Mouse (Mus musculus) CH12.LX (cell line): ENCODE measurements around the gene Xrcc6. TPM values are rescaled to one million over a fixed set of nuclear protein-coding genes. Genes with fewer than 3 reads are reported as not detected.

Source experiments
- DNase-seq: peaks from one replicate; pipeline ENCODE4 v3.0.0-alpha.2; 2013; ENCODE audit errors: extremely low read depth
- H3K27ac ChIP-seq: 2 replicates; pipeline ENCODE4 v1.5.1; 2012; ENCODE audit warnings: low read depth, mild to moderate bottlenecking, control low read depth, moderate library complexity; ENCODE audit not compliant: insufficient read depth
- H3K27me3 ChIP-seq: replicated peaks from 2 replicates; pipeline ENCODE3; 2012; ENCODE audit warnings: inconsistent platforms
- H3K36me3 ChIP-seq, 2 experiments: replicated peaks in 1 of 2; 2 replicates each; pipeline versions ENCODE3 to v1.6.1; 2012; ENCODE audit warnings: inconsistent platforms in 1 of 2, low read length in 1 of 2, mild to moderate bottlenecking in 1 of 2, mixed read lengths in 1 of 2, moderate library complexity in 1 of 2; ENCODE audit not compliant: control insufficient read depth in 1 of 2, insufficient read depth in 1 of 2
- H3K4me1 ChIP-seq, 2 experiments: 2 replicates each; pipeline ENCODE4 v1.6.1; 2012; ENCODE audit warnings: inconsistent platforms in 1 of 2, moderate library complexity in 1 of 2; ENCODE audit not compliant: insufficient read depth in 2 of 2, control insufficient read depth in 1 of 2
- H3K4me2 ChIP-seq: 2 replicates; pipeline ENCODE4 v1.6.1; 2012; ENCODE audit warnings: low read depth, mild to moderate bottlenecking, control low read depth; ENCODE audit not compliant: poor library complexity, insufficient read depth, severe bottlenecking
- H3K4me3 ChIP-seq, 3 experiments: fragments of 150-350 bp in 1 of 3; sonication (generic) in 1 of 3; replicated peaks in 1 of 3; 2 replicates each; pipeline versions ENCODE3 to v1.5.1; 2011 to 2012; ENCODE audit warnings: low read depth in 2 of 3, low read length in 2 of 3, mild to moderate bottlenecking in 2 of 3, moderate library complexity in 2 of 3, control low read depth in 1 of 3, improper control_type of control experiment in 1 of 3, inconsistent platforms in 1 of 3, mixed read lengths in 1 of 3; ENCODE audit not compliant: poor library complexity in 1 of 3
- H3K79me2 ChIP-seq: replicated peaks from 2 replicates; pipeline ENCODE4 v1.6.1; 2012; ENCODE audit warnings: mild to moderate bottlenecking, moderate library complexity; ENCODE audit not compliant: control insufficient read depth, poor library complexity, insufficient read depth, severe bottlenecking; ENCODE audit errors: extremely low read depth
- H3K9ac ChIP-seq: 2 replicates; pipeline ENCODE4 v1.6.1; 2012; ENCODE audit warnings: low read depth, mild to moderate bottlenecking, control low read depth, moderate library complexity; ENCODE audit not compliant: insufficient read depth
- H3K9me3 ChIP-seq: replicated peaks from 2 replicates; pipeline ENCODE3; 2012; ENCODE audit warnings: low read length, inconsistent platforms, mixed read lengths
- CHD2 ChIP-seq: IDR thresholded peaks from 2 replicates; pipeline ENCODE4 v1.6.1; 2011; ENCODE audit warnings: low read length, improper control_type of control experiment
- CTCF ChIP-seq, 2 experiments: IDR thresholded peaks in 1 of 2; conservative IDR thresholded peaks in 1 of 2; 2 replicates each; pipeline ENCODE4 v1.5.1; 2011 to 2012; ENCODE audit warnings: low read depth in 2 of 2, low read length in 2 of 2, improper control_type of control experiment in 1 of 2, inconsistent platforms in 1 of 2, mild to moderate bottlenecking in 1 of 2, moderate library complexity in 1 of 2
- E2F4 ChIP-seq: IDR thresholded peaks from 2 replicates; pipeline ENCODE4 v1.6.1; 2011; ENCODE audit warnings: low read depth, low read length, improper control_type of control experiment; ENCODE audit not compliant: insufficient replicate concordance
- ELF1 ChIP-seq: IDR thresholded peaks from 2 replicates; pipeline ENCODE4 v1.6.1; 2014; ENCODE audit warnings: low read depth, mild to moderate bottlenecking, inconsistent platforms, low read length, improper control_type of control experiment
- ETS1 ChIP-seq: conservative IDR thresholded peaks from 2 replicates; pipeline ENCODE4 v1.6.1; 2012; ENCODE audit warnings: low read depth, mild to moderate bottlenecking, inconsistent platforms, low read length, improper control_type of control experiment, moderate library complexity
- HCFC1 ChIP-seq: IDR thresholded peaks from 2 replicates; pipeline ENCODE4 v1.6.1; 2012; ENCODE audit warnings: low read depth, mild to moderate bottlenecking, inconsistent platforms, low read length, improper control_type of control experiment
- IRF4 ChIP-seq: IDR thresholded peaks from 2 replicates; pipeline ENCODE4 v1.6.1; 2014; ENCODE audit warnings: low read depth, mild to moderate bottlenecking, inconsistent platforms, low read length, improper control_type of control experiment
- JUN ChIP-seq: IDR thresholded peaks from 2 replicates; pipeline ENCODE4 v1.6.1; 2011; ENCODE audit warnings: low read depth, mild to moderate bottlenecking, low read length, improper control_type of control experiment, moderate library complexity; ENCODE audit not compliant: insufficient read depth
- MAFK ChIP-seq: IDR thresholded peaks from 2 replicates; pipeline ENCODE4 v1.6.1; 2011; ENCODE audit warnings: low read length, improper control_type of control experiment; ENCODE audit not compliant: insufficient replicate concordance
- MAX ChIP-seq: IDR thresholded peaks from 2 replicates; pipeline ENCODE4 v1.6.1; 2011; ENCODE audit warnings: low read length, improper control_type of control experiment
- NELFE ChIP-seq: IDR thresholded peaks from 2 replicates; pipeline ENCODE4 v1.6.1; 2011; ENCODE audit warnings: low read depth, low read length, improper control_type of control experiment
- POLR2A ChIP-seq: IDR thresholded peaks from 2 replicates; pipeline ENCODE4 v1.6.1; 2011; ENCODE audit warnings: low read depth, mild to moderate bottlenecking, improper control_type of control experiment, low read length
- POLR2AphosphoS2 ChIP-seq: IDR thresholded peaks from 2 replicates; pipeline ENCODE4 v1.6.1; 2011; ENCODE audit warnings: low read depth, low read length, improper control_type of control experiment
- RAD21 ChIP-seq: IDR thresholded peaks from 2 replicates; pipeline ENCODE4 v1.6.1; 2011; ENCODE audit warnings: low read depth, mild to moderate bottlenecking, low read length, improper control_type of control experiment, moderate library complexity
- SIN3A ChIP-seq: IDR thresholded peaks from 2 replicates; pipeline ENCODE4 v1.6.1; 2012; ENCODE audit warnings: low read length, improper control_type of control experiment, inconsistent platforms
- TBP ChIP-seq: conservative IDR thresholded peaks from 2 replicates; pipeline ENCODE4 v1.6.1; 2011; ENCODE audit warnings: low read depth, low read length, improper control_type of control experiment
- TCF12 ChIP-seq: IDR thresholded peaks from 2 replicates; pipeline ENCODE4 v1.6.1; 2014; ENCODE audit warnings: low read depth, mild to moderate bottlenecking, inconsistent platforms, low read length, improper control_type of control experiment
- UBTF ChIP-seq: IDR thresholded peaks from 2 replicates; pipeline ENCODE4 v1.6.1; 2012; ENCODE audit warnings: low read depth, mild to moderate bottlenecking, inconsistent platforms, low read length, improper control_type of control experiment, moderate library complexity
- USF1 ChIP-seq: IDR thresholded peaks from 2 replicates; pipeline ENCODE4 v1.6.1; 2014; ENCODE audit warnings: low read depth, mild to moderate bottlenecking, inconsistent platforms, low read length, improper control_type of control experiment
- ZC3H11A ChIP-seq: IDR thresholded peaks from 2 replicates; pipeline ENCODE4 v1.6.1; 2012; ENCODE audit warnings: low read depth, mild to moderate bottlenecking, inconsistent platforms, low read length, improper control_type of control experiment
- ZKSCAN1 ChIP-seq: IDR thresholded peaks from 2 replicates; pipeline ENCODE4 v1.6.1; 2012; ENCODE audit warnings: low read depth, inconsistent platforms, low read length, improper control_type of control experiment, borderline replicate concordance
- ZMIZ1 ChIP-seq: IDR thresholded peaks from 2 replicates; pipeline ENCODE4 v1.6.1; 2012; ENCODE audit warnings: low read depth, mild to moderate bottlenecking, inconsistent platforms, low read length, improper control_type of control experiment
- dilution Hi-C: fragments of 300-500 bp; cut with MboI; formaldehyde crosslinking; loops from 2 replicates; pipeline ENCODE4 v1.14.3; 2020; ENCODE audit warnings: low sequenced_read_pairs; ENCODE audit not compliant: extremely low pct_unique_long_range_greater_than_20kb, extremely low pct_ligation_motif_present
- in situ Hi-C: fragments of 300-500 bp; cut with MboI; formaldehyde crosslinking; loops from 3 replicates; pipeline ENCODE4 v1.14.3; 2019; ENCODE audit warnings: low sequenced_read_pairs, low pct_ligation_motif_present, low pct_unique_long_range_greater_than_20kb, mixed read lengths
- polyA plus RNA-seq: library from polyadenylated mRNA; unstranded; fragments of >175 nt; gene quantifications from 2 replicates; pipeline ENCODE4 v1.2.1, GENCODE M21; 2012; ENCODE audit warnings: low read depth; ENCODE audit not compliant: insufficient read length
- total RNA-seq, 2 experiments: library from RNA; depleted of rRNA; stranded (reverse); fragments of 300-350 nt in 1 of 2; fragments of >200 nt in 1 of 2; gene quantifications; 2 replicates each; pipeline ENCODE4 v1.2.3; 2012 to 2014

The Xrcc6 gene
- total and polyA plus RNA-seq, 3 experiments, result 67.3 to 83.5 (median 80.8) TPM

DNA sequence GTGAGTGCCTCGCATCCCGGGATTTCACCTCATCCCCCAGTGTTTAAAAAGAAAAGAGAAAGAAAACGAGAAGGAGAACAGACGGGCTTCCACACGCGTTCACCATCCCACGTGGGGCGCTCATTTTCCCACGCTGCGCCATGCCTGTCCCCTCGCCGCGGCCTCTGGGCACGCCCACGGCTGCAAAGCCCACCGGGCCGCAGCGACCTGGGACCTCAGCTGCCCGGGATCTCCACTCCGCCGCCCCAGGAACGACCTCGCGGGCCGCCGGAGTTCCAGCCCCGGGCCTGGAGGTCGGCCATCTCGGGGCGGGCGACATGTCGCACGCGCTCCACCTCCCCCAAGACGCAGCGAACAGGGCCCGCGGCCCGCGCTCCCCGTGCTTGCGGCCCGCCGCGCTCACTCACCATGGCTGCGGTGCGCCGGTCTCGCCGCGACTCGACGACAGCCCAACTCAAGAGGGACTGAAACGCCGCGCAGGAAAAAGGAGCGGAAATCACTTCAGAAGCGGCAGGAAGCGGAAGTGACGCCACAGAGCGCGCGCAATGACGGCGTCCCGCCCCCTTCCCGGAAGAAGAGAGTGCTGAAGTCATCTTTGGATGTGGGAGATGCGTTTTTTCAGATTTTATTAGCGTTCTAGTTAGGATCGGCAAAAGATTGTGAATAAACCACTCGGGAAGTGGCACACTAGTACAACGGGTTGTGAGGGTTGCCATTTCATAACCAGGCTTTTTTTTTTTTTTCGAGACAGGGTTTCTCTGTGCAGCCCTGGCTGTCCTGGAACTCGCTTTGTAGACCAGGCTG, 59.6 kb downstream of the Xrcc6 start, which contains the start of gene Snu13 (continued):
- TF ChIP-seq TCF12 (peak; percentile 91), TBP (peak; percentile 74), HCFC1 (peak; percentile 86), MAX (no peak; the same call in 1 of the 2 replicates), ZC3H11A (no peak), RAD21 (no peak), ZKSCAN1 (no peak), USF1 (no peak), ZMIZ1 (peak; percentile 93), CHD2 (no peak)
- TF ChIP-seq, all 38 proteins: peak for 19

DNA sequence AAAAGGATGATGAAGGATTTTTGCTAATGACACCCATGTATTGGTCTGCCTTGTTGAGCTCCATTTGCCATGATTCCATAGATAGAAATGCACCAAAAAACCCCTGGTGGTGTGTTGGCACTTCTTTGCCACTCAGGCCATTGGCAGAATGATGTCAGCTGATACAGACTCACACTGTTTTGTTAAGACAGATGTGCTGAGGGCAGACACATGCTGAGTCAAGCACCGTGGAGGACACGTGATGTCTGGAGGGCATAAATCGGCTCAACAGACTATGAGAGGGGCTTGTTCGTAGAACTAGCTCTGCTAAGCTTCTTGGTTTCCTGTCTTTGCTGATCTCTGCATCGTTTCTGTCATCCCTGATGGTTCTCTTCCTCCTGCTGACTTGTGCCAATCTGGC, 64.9 kb downstream of the Xrcc6 start:
- H3K36me3 ChIP-seq, result no peaks in the 10 kb centered on the region
- peaks cover 14% of the 10 kb centered on the region for H3K27me3 ChIP-seq
- DNase-seq, result no peak
- no peak overlapping the region for H3K4me2 ChIP-seq
- no peak overlapping the region for H3K4me3 ChIP-seq
- TF ChIP-seq TCF12 (no peak), SIN3A (no peak), CHD2 (no peak), E2F4 (no peak), UBTF (no peak), ETS1 (no peak), POLR2AphosphoS2 (no peak), MAFK (no peak), TBP (no peak), ZKSCAN1 (no peak), NELFE (no peak), ZC3H11A (no peak), POLR2A (no peak), HCFC1 (no peak), IRF4 (no peak), ELF1 (no peak), JUN (no peak), CTCF (conservative IDR thresholded peaks at IDR 0.05 in 1 of 2, IDR thresholded peaks at IDR 0.05 in 1 of 2; ENCODE audit: low read depth in 2 of 2, low read length in 2 of 2) (no peak)
- H3K79me2 ChIP-seq, result no peaks in the 10 kb centered on the region
- 0 out of 2 replicates have a peak overlapping the region, but pooled peaks have one; percentile 3 for H3K27ac ChIP-seq
- H3K9ac ChIP-seq, result no peak overlapping the region
- dilution Hi-C loops (no loop called here), in situ Hi-C loops (no loop called here)
- no peaks in the 10 kb centered on the region for H3K9me3 ChIP-seq
- H3K4me1 ChIP-seq, result peaks cover 0 to 17% of the 10 kb centered on the region in 2 experiments; a peak in 3 of 4 replicates
